Mouse (Mus musculus) midbrain, embryonic 12.5 days (tissue): ENCODE measurements around the gene Ptcd1. TPM values are rescaled to one million over a fixed set of nuclear protein-coding genes. Genes with fewer than 3 reads are reported as not detected.

Experiments
- ATAC-seq: fragments of 200-750 bp; cut with Nextera tagmentation; 2 replicates; pipeline ENCODE4 v1.8.0; 2017; ENCODE audit warnings: low read depth, moderate TSS enrichment, moderate library complexity; ENCODE audit not compliant: low FRiP score
- H3K27ac ChIP-seq: fragments of 300-500 bp; sonication (generic); replicated peaks from 2 replicates; pipeline ENCODE4 v1.5.1; 2016; ENCODE audit warnings: mild to moderate bottlenecking
- H3K27me3 ChIP-seq: fragments of 300-500 bp; sonication (generic); 2 replicates; pipeline ENCODE4 v1.6.1; 2016; ENCODE audit warnings: mild to moderate bottlenecking
- H3K36me3 ChIP-seq: fragments of 300-500 bp; sonication (generic); 2 replicates; pipeline ENCODE4 v1.6.1; 2016
- H3K4me1 ChIP-seq: fragments of 300-500 bp; sonication (generic); 2 replicates; pipeline ENCODE4 v1.6.1; 2016
- H3K4me2 ChIP-seq: fragments of 300-500 bp; sonication (generic); replicated peaks from 2 replicates; pipeline ENCODE4 v1.6.1; 2016; ENCODE audit warnings: mild to moderate bottlenecking, moderate library complexity
- H3K4me3 ChIP-seq: fragments of 300-500 bp; sonication (generic); 2 replicates; pipeline ENCODE4 v1.5.1; 2016; ENCODE audit warnings: mild to moderate bottlenecking
- H3K9ac ChIP-seq: fragments of 300-500 bp; sonication (generic); replicated peaks from 2 replicates; pipeline ENCODE4 v1.6.1; 2016; ENCODE audit warnings: mild to moderate bottlenecking, moderate library complexity
- H3K9me3 ChIP-seq: fragments of 300-500 bp; sonication (generic); 2 replicates; pipeline ENCODE4 v1.6.1; 2016; ENCODE audit warnings: mild to moderate bottlenecking
- WGBS: fragments of 180-500 bp; shearing (Covaris S2); methylation state at CpG from one replicate; pipeline ENCODE4 v1.1.7; 2016; 5-methylcytosine and 5-hydroxymethylcytosine counted together
- polyA plus RNA-seq: library from polyadenylated mRNA; unstranded; fragments of >200 nt; fragmentation: Nextera tagmentation; extraction: Ambion mirVana; gene quantifications from 2 replicates; pipeline ENCODE4 v1.2.1, GENCODE M21; 2016

The Ptcd1 gene
- polyA plus RNA-seq, 1 experiment from 2014 or later = 23.3 TPM

DNA sequence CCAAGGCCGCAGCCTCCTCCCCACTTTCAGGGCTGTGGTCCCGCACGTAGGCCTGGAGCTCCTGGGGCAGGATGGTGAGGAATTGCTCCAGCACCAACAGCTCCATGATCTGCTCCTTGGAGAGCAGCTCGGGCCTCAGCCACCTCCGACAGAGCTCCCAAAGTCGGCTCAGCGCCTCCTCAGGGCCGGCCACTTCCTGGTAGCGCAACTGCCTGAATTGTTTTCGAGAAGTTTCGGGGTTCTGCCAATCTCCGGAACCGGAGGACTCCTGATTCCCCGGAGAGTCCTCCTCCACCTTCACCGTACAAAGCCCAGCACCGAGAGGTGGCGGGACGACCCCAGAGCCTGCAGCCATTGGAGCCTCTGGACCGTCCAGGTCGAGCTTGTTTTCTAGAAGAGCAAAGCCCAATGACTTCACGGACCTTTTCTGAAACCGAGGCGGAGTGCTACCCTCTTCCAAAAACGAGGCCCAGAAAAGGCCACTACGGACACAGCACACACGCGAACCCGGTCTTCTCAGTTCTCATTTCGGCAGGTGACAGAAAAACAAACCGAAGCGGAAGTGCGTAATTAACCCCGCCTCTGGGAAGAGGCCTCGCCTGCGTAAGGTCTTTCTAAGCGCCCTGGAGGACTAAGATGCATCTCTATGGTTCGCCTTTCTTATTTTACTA, 34.5 kb upstream of the Ptcd1 start, which contains the start of gene Zkscan14:
Gene Zkscan14 (minus strand): TSS at position 548 of the 671 bp plus-strand sequence.
- H3K4me3 ChIP-seq = peak within 1 kb of the TSS; percentile 82
- H3K27ac ChIP-seq = peak within 1 kb of the TSS; percentile 49
- WGBS = 1% methylated on average over 37 of the region's 37 CpGs
- H3K27me3 ChIP-seq = no peaks in the 10 kb centered on the region
- H3K4me2 ChIP-seq = peak within 1 kb of the TSS; percentile 99
- peaks cover 23% of the 10 kb centered on the region for H3K4me1 ChIP-seq
- peaks cover 10% of the 10 kb centered on the region; the same call in 1 of the 2 replicates for H3K36me3 ChIP-seq
- peak; percentile 29 for ATAC-seq
- peak within 1 kb of the TSS; percentile 83 for H3K9ac ChIP-seq
- H3K9me3 ChIP-seq = no peaks in the 10 kb centered on the region

- Histone ChIP-seq H3K9ac (no peak overlapping the region), H3K4me2 (peak overlapping the region; percentile 99), H3K4me1 (peaks cover 18% of the 10 kb centered on the region), H3K27me3 (no peaks in the 10 kb centered on the region), H3K9me3 (no peaks in the 10 kb centered on the region), H3K36me3 (peaks cover 21% of the 10 kb centered on the region), H3K27ac (no peak overlapping the region), H3K4me3 (no peak overlapping the region)
- ATAC-seq = no peak
- 79% methylated on average over 7 of the region's 7 CpGs for WGBS
These were observed 33.5 kb upstream of the Ptcd1 start for GRCm38 (mm10) chr5:145200387-145200786.

- H3K4me1 ChIP-seq = peaks cover 20% of the 10 kb centered on the region
- ATAC-seq = no peak
- peak within 1 kb of the TSS; percentile 86 for H3K27ac ChIP-seq
- peak within 1 kb of the TSS; percentile 96 for H3K9ac ChIP-seq
- H3K9me3 ChIP-seq = no peaks in the 10 kb centered on the region
- H3K4me2 ChIP-seq = peak within 1 kb of the TSS; percentile 89
- peaks cover 38% of the 10 kb centered on the region for H3K36me3 ChIP-seq
- no peaks in the 10 kb centered on the region for H3K27me3 ChIP-seq
- 75% methylated on average over 2 of the region's 2 CpGs for WGBS
- peak within 1 kb of the TSS; percentile 91 for H3K4me3 ChIP-seq
These were observed 25.1 kb upstream of the Ptcd1 start, which contains the start of gene Atp5j2 for GRCm38 (mm10) chr5:145191962-145192361. TSS of gene Atp5j2 (minus strand) at chr5:145192062.

GRCm38 (mm10) chr5:145190875-145191798, 24.2 kb upstream of the Ptcd1 start:
- Histone ChIP-seq H3K4me1 (peaks cover 20% of the 10 kb centered on the region), H3K27ac (peak overlapping the region; percentile 86), H3K36me3 (peaks cover 41% of the 10 kb centered on the region), H3K27me3 (no peaks in the 10 kb centered on the region), H3K4me3 (peak overlapping the region; percentile 91), H3K9me3 (no peaks in the 10 kb centered on the region), H3K4me2 (peak overlapping the region; percentile 89), H3K9ac (peak overlapping the region; percentile 96)
- WGBS = under 1% methylated on average over 41 of the region's 41 CpGs
- ATAC-seq = peak; percentile 93

- no peak for ATAC-seq
- Histone ChIP-seq H3K27me3 (no peaks in the 10 kb centered on the region), H3K9me3 (no peaks in the 10 kb centered on the region), H3K4me2 (peak overlapping the region; percentile 89), H3K4me3 (peak overlapping the region; percentile 91), H3K4me1 (peaks cover 20% of the 10 kb centered on the region), H3K9ac (peak overlapping the region; percentile 96), H3K36me3 (peaks cover 41% of the 10 kb centered on the region), H3K27ac (no peak overlapping the region)
- 53% methylated on average over 5 of the region's 5 CpGs for WGBS
These were observed 23.5 kb upstream of the Ptcd1 start for GRCm38 (mm10) chr5:145190373-145190772.

DNA sequence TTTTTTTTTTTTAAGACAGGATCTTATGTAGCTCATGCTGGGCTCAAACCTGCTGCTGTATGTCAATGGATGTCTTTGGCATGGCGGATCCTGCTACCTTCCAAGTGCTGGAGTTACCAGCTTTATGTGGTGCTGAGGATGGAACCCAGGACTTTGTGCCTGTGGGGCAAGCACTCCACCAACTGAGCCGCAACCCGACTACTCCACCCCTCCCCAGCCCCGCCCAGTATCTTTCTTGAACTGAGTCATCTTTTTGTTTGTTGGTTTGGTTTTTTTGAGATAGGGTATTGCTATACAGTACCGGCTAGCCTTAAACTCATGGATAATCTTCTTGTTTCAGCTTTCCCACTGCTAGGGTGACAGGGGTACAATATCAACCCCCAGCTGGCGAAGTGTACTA, 22.5 kb upstream of the Ptcd1 start:
- H3K27ac ChIP-seq = no peak overlapping the region
- 0 out of 2 replicates have a peak overlapping the region, but pooled peaks have one; percentile 89 for H3K4me2 ChIP-seq
- H3K4me1 ChIP-seq = peaks cover 20% of the 10 kb centered on the region
- peaks cover 39% of the 10 kb centered on the region for H3K36me3 ChIP-seq
- H3K4me3 ChIP-seq = no peak overlapping the region
- H3K27me3 ChIP-seq = no peaks in the 10 kb centered on the region
- H3K9me3 ChIP-seq = no peaks in the 10 kb centered on the region
- H3K9ac ChIP-seq = no peak overlapping the region
- ATAC-seq = no peak
- WGBS = 94% methylated on average over 6 of the region's 6 CpGs

DNA sequence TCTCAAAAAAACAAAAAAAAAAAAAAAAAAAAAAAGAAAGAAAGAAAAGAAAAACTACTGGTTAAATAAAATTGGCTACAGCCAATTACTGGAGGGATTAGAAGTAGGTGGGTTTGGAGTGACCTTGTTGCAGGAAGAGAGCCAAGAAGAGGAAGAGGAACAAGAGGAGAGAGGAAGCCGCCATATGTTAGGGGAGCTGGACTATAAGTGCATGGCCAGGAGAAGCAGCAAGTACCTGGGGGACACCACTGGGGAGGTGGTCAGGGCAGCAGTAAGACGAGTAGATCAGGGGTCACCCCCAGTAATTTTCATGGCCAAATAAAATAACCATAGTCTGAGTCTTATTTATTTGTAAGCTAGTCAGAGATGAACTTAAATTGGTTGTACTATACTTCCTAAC, 18.3 kb upstream of the Ptcd1 start:
- H3K4me3 ChIP-seq = no peak overlapping the region
- H3K4me1 ChIP-seq = peaks cover 9% of the 10 kb centered on the region
- no peak overlapping the region for H3K27ac ChIP-seq
- H3K4me2 ChIP-seq = no peak overlapping the region
- no peaks in the 10 kb centered on the region for H3K27me3 ChIP-seq
- H3K9ac ChIP-seq = no peak overlapping the region
- no peaks in the 10 kb centered on the region for H3K9me3 ChIP-seq
- WGBS = 93% methylated on average over 2 of the region's 2 CpGs
- ATAC-seq = no peak
- H3K36me3 ChIP-seq = peaks cover 76% of the 10 kb centered on the region

DNA sequence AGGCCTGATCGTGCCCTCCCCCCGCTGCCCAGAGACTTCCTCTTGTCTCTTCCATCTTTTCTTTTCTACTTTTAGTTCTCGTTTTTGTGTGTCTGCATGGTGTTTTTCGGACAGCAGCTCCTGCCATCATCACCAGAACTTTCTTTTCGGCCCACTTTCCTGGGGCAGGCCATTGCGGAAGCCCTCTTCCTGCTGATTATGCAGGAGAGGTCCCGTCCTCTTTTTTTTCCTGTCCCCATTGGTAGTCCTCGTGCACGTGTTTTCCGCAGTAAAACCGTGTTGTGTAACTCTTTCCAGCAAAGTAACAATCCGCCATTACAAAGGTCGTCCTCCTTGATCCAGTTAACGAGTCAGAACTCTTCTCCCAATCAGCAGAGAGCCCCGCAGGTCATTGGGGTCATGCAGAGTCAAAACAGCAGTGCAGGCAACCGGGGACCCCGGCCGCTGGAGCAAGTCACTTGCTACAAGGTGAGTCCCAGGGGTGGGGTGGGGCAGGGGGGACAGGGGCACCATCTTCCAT, 11.6 kb upstream of the Ptcd1 start:
- 87% methylated on average over 18 of the region's 18 CpGs for WGBS
- no peak overlapping the region for H3K9ac ChIP-seq
- no peak overlapping the region for H3K4me3 ChIP-seq
- H3K4me1 ChIP-seq = no peaks in the 10 kb centered on the region; the same call in 1 of the 2 replicates
- H3K36me3 ChIP-seq = peaks cover 99% of the 10 kb centered on the region
- H3K4me2 ChIP-seq = no peak overlapping the region
- H3K27ac ChIP-seq = no peak overlapping the region
- no peaks in the 10 kb centered on the region for H3K27me3 ChIP-seq
- ATAC-seq = no peak
- no peaks in the 10 kb centered on the region for H3K9me3 ChIP-seq

DNA sequence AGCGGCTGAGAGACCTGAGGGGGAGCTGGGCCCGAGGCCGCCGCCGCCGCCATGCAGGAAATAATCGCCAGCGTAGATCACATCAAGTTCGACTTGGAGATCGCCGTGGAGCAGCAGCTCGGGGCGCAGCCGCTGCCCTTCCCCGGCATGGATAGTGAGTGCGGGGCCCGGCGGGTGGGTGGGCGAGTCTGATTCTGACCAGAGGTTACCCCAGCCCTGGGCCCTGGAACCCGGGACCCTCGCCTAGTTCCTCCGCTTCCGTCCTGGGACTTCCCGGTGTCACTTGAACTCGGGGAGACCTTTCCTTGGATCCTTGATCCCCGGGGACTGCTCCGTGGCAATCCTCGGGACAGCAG, 376 bp upstream of the Ptcd1 start:
- no peaks in the 10 kb centered on the region for H3K9me3 ChIP-seq
- H3K4me2 ChIP-seq = peak overlapping the region; percentile 96
- peak overlapping the region; percentile 93 for H3K9ac ChIP-seq
- H3K4me3 ChIP-seq = peak overlapping the region; percentile 88
- peaks cover 50% of the 10 kb centered on the region for H3K36me3 ChIP-seq
- ATAC-seq = peak; percentile 78
- no peaks in the 10 kb centered on the region for H3K27me3 ChIP-seq
- WGBS = under 1% methylated on average over 28 of the region's 28 CpGs
- peaks cover 27% of the 10 kb centered on the region for H3K4me1 ChIP-seq
- peak overlapping the region; percentile 75 for H3K27ac ChIP-seq

DNA sequence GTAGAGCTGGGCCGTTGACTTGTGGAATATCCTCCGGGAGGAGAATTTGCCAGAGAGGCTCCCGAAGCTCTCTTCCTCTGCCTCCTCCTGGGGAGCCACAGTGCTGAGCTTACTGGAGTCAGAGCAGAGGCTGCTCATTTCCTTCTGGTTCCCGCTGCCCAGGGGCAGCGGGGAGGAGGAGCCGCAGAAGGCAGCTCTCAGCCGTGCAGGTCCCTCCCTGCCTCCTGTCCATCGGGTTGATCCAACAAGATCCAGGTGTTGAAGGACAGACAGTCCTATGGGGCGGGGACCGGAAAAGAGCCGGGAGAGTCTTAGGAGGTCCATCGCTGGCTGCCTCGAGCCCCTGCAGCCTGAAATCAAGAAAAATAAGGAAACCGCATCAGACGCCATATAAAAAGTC, 1.7 kb downstream of the Ptcd1 start:
- H3K9ac ChIP-seq = no peak overlapping the region
- peaks cover 27% of the 10 kb centered on the region for H3K4me1 ChIP-seq
- H3K36me3 ChIP-seq = peaks cover 51% of the 10 kb centered on the region
- H3K4me2 ChIP-seq = no peak overlapping the region
- H3K27ac ChIP-seq = no peak overlapping the region
- no peak overlapping the region for H3K4me3 ChIP-seq
- H3K27me3 ChIP-seq = no peaks in the 10 kb centered on the region
- no peaks in the 10 kb centered on the region for H3K9me3 ChIP-seq
- ATAC-seq = no peak
- 90% methylated on average over 15 of the region's 15 CpGs for WGBS

DNA sequence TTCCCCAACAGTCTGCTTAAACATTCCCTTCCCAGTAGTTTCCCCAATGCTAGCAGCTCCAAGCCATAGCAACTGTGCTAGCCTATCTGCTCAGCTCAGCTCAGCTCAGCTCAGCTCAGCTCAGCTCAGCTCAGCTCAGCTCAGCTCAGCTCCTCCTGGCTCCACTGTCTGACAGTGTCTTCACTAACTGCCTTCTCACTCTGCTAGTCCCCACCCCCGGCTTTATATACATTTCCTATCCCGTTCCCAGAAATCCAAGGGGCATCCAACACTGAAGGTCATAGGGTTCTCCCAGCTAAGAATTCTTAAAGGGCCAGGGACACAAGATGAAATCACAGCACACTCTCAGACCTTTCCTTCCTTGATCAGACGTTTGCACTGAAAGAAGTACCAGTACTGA, 2.2 kb downstream of the Ptcd1 start:
- WGBS = 68% methylated on average over 3 of the region's 3 CpGs
- no peak overlapping the region for H3K27ac ChIP-seq
- H3K9me3 ChIP-seq = no peaks in the 10 kb centered on the region
- peaks cover 27% of the 10 kb centered on the region for H3K4me1 ChIP-seq
- H3K36me3 ChIP-seq = peaks cover 53% of the 10 kb centered on the region
- H3K27me3 ChIP-seq = no peaks in the 10 kb centered on the region
- H3K4me2 ChIP-seq = no peak overlapping the region
- H3K9ac ChIP-seq = no peak overlapping the region
- no peak overlapping the region for H3K4me3 ChIP-seq
- ATAC-seq = no peak

DNA sequence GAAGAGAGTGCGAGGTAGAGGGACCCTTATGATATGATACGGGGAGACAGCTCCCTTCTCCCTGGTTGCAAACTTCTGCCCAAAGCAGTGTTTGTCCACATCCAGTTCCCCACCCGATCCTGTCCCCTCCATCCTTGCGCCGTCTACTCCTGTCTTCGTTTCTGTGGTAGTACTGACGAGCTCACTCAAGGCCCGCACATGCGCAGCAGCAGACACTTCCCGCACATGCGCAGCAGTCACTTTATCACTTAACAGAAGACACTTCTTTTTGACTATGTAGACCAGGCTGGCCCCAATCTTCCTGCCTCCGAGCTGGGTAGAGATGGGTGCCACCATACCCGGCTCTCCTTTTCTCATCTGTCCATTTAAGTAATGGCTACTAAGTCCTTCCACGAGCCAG, 5.5 kb downstream of the Ptcd1 start:
- H3K27ac ChIP-seq = no peak overlapping the region
- peaks cover 11% of the 10 kb centered on the region for H3K4me1 ChIP-seq
- H3K9me3 ChIP-seq = no peaks in the 10 kb centered on the region
- H3K4me3 ChIP-seq = no peak overlapping the region
- WGBS = 91% methylated on average over 14 of the region's 14 CpGs
- ATAC-seq = no peak
- H3K27me3 ChIP-seq = no peaks in the 10 kb centered on the region
- H3K9ac ChIP-seq = no peak overlapping the region
- H3K36me3 ChIP-seq = peaks cover 81% of the 10 kb centered on the region
- H3K4me2 ChIP-seq = no peak overlapping the region
